Mouse (Mus musculus): ENCODE results near the gene Crisp4. TPM values are rescaled to one million over a fixed set of nuclear protein-coding genes. Genes with fewer than 3 reads are reported as not detected.

Crisp4 gene
- total RNA-seq (2021), result not detected
- long read RNA-seq, experiment 1, result 0 reads
- long read RNA-seq, experiment 2, result 0 reads

DNA sequence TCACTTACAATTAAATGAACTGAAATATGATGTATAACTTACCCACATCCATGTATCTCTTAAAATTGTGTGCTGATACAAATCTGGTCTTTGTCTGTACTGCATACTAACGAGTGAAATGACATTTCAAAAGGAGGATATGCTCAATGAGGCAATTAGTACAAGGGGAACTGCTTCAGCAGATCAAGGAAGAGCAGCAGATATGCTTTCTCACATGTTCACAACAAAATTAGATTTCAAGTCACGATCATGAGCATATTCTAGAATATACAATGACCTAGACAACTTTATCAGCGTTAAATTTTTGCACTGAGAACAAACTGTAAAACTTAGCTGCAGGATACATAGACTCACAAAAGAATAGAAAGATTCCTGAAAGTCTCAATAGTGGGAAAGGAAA, at the start of gene Crisp4:
Crisp4 (minus strand) TSS at position 101 of the 400 bp plus-strand sequence.
- DNase-seq, result no peak

DNA sequence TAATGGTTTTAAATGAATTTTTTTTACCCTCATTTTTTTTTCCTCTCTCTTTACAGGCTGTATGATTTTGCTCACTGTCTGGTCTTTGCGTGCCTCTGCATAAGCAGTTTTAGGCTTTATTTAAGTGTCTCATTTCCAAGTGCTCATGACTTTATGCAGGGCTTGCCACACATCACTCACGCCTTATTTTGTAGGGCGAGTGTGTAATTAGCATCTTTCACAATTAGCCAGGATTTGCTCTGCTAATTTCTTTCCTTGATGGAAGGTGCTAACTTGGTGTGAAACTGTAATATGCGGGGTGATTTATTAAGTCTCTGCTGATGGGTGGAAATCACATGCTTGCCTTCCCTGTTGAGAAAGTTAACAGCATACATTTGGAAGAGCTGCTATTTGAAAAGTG, 46.0 kb upstream of the Crisp4 start:
- DNase-seq, result no peak

DNA sequence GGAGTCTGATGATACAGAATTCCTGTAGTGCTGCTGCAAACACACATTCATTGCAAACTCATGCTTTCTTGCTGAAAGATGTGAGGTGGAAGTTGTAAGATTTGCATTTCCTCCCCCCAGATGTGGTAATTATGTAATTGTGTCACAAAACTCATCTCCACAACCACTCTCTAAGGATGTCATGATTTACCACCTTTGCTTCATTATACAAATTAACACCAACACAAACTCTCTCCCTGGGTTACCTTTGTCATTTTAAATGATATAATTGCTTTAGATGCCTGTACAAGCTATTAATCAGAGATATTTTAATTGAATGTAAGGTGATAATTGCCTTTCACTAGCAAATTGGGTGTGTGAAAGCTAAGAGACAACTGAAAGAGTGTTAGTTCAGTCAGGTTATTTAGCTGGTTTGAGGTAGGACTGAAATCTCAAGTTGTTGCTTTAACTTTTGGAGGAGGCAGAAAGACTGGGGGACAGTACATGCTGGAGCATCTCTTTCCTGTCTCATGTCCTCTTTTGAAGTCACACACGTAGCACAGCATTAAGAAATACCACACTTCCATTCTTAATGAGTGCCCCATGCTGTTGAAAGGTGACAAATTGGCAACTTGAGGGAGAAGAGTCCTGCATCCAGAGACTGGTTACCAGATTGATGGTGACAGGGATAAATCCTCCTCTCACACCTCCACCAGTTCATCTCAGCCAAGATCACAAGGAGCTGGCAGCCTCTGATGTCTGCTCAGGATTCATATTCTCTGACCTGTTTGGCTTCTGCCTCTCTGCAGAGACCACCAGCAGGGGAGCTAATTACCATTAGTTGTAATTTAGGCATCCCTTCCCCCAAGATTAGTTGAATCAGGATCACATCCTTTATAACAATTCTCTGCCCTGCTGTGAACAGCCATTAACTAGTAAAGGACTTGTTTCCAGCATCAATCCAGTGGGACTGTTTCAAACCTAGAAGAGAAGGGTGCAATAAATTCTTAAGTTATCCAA, 45.3 kb upstream of the Crisp4 start:
- DNase-seq, result no peak

DNA sequence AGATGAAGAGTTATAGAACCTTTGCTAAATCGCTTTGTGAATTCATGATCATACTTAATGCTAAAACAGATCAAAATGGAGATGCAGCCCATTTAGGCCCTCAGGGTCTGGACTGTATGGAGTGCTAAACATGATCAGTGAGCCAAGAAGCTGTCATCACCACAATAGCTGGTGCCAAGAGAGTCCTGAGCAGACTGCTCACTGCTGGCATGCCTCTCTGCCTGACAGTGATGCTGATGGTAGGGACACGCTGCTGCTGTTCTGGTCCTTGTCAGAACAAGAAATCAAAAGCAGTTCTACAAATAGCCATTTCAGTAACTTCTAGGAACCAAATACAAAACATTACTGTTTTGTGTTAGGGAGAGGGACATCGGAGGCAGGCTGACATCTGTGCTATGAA, 35.5 kb upstream of the Crisp4 start:
- DNase-seq, result no peak

DNA sequence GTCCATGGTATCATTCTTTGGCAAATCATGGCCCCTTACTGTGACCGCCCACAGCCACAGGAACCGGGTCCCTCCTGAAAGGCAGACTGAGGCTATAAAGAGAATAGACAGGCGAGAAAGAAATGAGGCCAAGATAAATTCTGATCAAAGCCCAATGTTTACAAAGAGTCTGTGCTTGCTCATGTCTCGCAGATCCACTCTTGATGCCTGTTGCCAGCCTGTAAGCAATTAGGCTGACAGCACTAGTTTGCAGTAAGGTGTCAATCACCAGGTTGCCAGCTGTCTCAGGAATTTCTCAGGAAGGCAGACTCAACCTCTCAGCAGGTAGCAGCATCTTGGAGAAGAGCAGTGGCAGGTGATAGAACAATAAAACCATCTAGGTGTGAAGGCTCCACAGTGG, 24.9 kb upstream of the Crisp4 start:
- DNase-seq, result no peak

DNA sequence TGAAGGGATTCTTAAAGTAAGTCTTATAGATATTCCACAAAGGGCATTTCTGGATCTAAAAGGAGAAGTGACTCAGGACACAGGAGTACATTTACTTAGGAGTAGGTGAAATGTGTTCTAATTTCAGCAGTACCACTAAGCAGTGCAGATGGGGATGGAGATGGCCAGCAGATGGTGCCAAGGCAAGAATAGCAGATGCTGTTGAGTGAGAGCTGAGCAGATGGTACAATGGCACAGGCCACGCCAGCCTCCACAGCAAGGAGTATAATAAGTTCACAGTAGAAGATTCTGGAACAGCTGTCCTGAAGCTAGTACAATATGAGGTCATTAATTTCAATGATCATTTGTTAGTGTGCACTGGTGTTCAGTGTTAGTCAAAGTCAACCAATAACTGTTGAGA, 22.6 kb upstream of the Crisp4 start:
- DNase-seq, result no peak

DNA sequence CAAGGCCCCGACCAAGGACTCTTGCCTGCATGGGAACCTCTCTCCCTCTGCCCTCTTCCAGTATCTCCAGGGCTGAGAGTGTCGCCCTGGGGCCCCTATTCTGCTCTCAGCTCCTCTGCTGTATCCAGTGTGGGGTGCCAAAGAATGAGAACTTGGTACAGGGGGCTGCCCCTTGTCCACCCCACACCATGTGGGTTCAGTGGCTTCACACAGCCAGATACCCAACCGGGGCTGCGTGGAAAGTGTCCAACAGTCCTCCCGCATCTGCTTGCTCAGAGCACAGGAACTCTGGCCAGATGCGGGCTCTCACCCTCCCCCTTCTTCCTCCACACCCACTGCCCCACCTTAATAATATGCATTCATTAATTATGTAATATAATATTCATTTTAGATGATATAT, 13.4 kb upstream of the Crisp4 start:
- DNase-seq, result no peak

DNA sequence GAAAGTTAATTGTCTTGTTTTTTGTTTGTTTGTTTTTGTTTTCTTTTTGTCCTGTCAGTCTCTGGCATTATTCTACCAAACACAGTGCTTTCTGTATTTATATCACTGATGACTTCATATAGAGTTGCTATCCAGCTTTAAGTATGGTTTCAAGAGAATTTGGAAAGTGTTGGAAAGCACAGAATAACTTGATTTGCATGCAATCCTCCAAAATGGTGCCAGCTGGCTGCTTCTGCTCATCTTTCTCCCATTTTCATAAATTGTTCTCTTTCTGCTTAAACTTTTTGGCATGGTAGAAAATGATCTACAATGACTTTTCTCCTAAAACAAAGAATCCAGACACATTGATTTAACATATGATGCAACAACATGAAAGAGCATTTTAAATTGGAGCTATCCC, 2.5 kb upstream of the Crisp4 start:
- DNase-seq, result no peak

DNA sequence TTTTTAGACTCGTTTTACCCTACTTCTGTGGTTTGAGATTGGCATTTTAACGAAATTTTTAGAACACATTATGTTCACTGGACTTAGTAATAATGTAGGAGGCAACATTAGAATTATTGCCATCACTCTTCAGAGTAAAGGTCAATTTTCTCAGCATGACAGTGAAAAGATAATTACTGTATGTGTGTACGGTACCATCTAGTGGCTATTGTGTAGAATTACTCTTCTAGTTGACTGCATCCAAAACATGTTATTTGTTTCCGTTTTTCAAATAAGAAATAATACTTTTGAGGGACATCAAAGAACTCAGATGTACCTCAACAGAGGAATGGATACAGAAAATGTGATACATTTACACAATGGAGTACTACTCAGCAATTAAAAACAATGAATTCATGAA, 14.0 kb downstream of the Crisp4 start:
- no peak for DNase-seq

DNA sequence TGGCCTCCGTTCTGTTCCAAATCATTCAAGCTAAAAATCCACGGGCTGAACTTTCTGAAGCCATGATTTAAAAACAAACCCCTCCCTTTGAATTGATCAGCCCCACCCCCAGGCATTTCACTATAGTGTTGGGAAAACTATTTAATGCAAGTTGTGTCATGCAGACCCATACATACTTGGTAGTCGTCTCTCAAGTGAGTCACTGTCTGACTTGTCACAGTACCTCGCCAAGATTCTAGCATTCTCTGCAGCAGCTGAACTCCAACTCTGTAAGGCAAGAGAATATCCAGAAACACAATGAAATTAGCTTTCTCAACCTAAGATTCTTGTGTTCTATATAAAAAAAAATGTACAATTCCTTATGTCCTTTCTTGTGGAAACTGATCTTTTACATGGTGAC, 15.7 kb downstream of the Crisp4 start:
- no peak for DNase-seq

DNA sequence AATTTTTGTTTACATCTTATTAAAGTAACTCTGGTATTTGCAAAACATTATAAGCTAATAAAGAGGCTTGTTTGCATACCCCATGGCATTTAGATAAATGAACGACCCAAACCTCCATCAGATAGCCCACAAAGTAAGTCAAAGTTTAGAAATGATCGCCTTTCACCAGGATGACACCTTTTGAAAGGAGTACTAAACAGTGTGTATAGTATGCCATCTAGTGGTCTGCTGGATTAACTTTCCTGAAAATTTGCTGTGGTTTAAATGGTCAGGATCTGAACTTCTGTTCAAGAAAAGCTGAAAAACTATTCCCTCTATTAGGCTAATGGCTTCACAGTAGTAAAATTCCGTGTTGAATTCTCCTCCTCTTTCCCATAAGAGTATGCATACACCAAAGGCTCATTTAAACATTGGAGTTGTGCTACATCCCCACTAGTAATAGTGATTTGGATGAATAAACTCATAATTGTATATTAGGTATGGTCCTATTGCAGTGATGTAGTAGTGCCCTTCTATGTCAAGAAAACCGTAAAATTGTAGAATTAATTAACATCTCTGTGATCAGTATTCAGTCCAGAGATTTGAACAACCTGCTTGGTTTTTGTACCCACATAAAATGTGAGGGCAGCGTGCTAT, 38.9 kb downstream of the Crisp4 start:
- no peak for DNase-seq

DNA sequence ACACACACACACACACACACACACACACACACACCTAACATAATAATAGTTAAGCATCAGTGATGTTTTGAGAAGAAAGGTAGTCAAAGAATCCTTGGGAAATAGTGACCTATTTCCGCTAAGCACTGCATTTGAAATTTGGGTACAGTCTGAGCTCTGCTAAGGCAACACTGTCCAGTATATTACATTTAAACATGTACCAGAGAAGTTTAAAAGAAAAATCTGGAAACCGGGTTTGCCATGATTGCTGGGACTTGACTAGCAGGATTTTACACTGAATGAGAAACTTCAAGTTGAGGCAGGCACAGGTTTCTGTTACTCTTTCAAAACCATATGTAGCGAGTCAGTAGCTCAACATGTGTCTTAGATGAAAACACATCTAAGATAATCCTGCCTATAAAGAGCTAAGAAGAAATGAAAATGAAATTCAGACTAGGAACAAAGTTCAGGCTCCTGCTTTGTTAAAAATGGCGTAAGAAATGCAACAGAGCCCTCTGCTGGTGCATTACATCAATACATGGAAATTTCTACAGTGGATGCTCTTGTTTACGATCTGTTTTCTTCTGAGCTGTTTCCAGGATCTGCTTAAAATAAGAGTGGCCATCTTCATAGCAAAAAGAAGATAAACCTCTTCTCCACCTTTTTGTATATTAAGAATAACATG, 39.7 kb downstream of the Crisp4 start:
- no peak for DNase-seq

DNA sequence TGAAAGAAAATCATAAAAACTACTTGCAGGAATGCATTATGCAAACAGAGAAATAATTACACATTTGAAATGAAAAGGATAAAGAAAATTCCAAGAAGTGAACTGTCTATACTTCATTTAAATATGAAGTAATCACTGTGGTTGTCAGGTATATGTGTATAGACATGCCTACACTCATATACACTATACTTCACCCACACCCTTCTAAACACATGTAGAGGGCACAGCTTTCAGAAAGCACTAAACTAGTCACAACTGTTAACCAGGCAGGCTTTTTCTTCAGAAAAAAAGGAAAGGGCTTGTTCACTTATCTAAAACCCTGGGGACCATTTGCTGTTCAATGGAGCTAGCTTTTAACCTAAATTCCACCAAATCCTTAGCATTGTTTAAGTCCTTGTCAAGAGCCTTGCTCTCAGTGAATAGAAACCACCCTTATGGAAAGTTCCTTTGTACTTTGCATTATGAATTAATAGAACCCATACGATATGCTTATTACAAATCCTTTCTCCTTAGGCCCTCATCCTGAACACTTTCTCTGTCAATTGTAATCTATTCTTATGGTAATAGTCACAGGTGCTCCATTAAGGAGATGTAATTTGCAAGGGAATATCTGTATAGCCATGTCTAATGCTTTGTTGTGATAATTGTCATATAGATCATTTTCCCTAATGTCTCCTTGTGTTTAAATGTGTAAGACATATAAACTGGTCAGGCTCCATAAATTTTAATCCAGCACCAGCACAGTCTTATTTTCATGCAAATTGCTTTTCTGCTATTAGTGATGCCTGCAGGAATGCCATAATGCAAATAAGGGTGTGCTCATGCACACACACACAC, 40.5 kb downstream of the Crisp4 start:
- no peak for DNase-seq

Other genes with a start within 250 kb of the Crisp4 start
- not detected for gene Defb18, start 91.5 kb upstream of the Crisp4 start, total RNA-seq (2021)
- gene Defb41, start 119.2 kb upstream of the Crisp4 start, total RNA-seq (2021), result not detected